Mouse (Mus musculus): ENCODE data around the gene Prpf8. TPM values are rescaled to one million over a fixed set of nuclear protein-coding genes. Genes with fewer than 3 reads are reported as not detected.

Prpf8 gene
- polyA plus RNA-seq, 1 experiment, result 142 TPM

- no peak overlapping the region for H3K27ac ChIP-seq (ENCODE audit: control insufficient read depth, insufficient read depth, low read length)
- no peaks in the 10 kb centered on the region for H3K36me3 ChIP-seq (ENCODE audit: control insufficient read depth, insufficient read depth, low read length)
- no peak overlapping the region for H3K4me3 ChIP-seq (ENCODE audit: control insufficient read depth, insufficient read depth, low read length)
- no peak for DNase-seq
- 90% methylated on average over 15 of the region's 15 CpGs for WGBS
- TF ChIP-seq POLR2A (IDR thresholded peaks at IDR 0.05; ENCODE audit: control insufficient read depth, extremely low read depth, insufficient read depth, low read length, poor library complexity) (no peak), CTCF (IDR thresholded peaks at IDR 0.05; ENCODE audit: borderline replicate concordance, control insufficient read depth, extremely low read depth, insufficient read depth, low read length, poor library complexity) (no peak)
- no peaks in the 10 kb centered on the region for H3K27me3 ChIP-seq (ENCODE audit: control insufficient read depth, insufficient read depth, low read length)
- 0 out of 2 replicates have a peak, but pooled peaks cover 3% of the 10 kb centered on the region for H3K4me1 ChIP-seq (replicated peaks; ENCODE audit: control insufficient read depth, insufficient read depth, low read length)
Measured at GRCm38 (mm10) chr11:75519834-75520633, 33.4 kb downstream of the Prpf8 start.

GRCm38 (mm10) chr11:75521609-75522008, 35.0 kb downstream of the Prpf8 start:
- WGBS, result 97% methylated on average over 4 of the region's 4 CpGs
- Histone ChIP-seq H3K27ac (ENCODE audit: control insufficient read depth, insufficient read depth, low read length) (no peak overlapping the region), H3K4me1 (replicated peaks; ENCODE audit: control insufficient read depth, insufficient read depth, low read length) (0 out of 2 replicates have a peak, but pooled peaks cover 3% of the 10 kb centered on the region), H3K36me3 (ENCODE audit: control insufficient read depth, insufficient read depth, low read length) (no peaks in the 10 kb centered on the region), H3K27me3 (ENCODE audit: control insufficient read depth, insufficient read depth, low read length) (no peaks in the 10 kb centered on the region), H3K4me3 (ENCODE audit: control insufficient read depth, insufficient read depth, low read length) (no peak overlapping the region)
- no peak for TF ChIP-seq POLR2A (IDR thresholded peaks at IDR 0.05; ENCODE audit: control insufficient read depth, extremely low read depth, insufficient read depth, low read length, poor library complexity)
- TF ChIP-seq CTCF (IDR thresholded peaks at IDR 0.05; ENCODE audit: borderline replicate concordance, control insufficient read depth, extremely low read depth, insufficient read depth, low read length, poor library complexity), result no peak
- no peak for DNase-seq

GRCm38 (mm10) chr11:75522793-75523192, 36.2 kb downstream of the Prpf8 start:
- no peak for TF ChIP-seq CTCF (IDR thresholded peaks at IDR 0.05; ENCODE audit: borderline replicate concordance, control insufficient read depth, extremely low read depth, insufficient read depth, low read length, poor library complexity)
- no peak for TF ChIP-seq POLR2A (IDR thresholded peaks at IDR 0.05; ENCODE audit: control insufficient read depth, extremely low read depth, insufficient read depth, low read length, poor library complexity)
- DNase-seq, result no peak
- Histone ChIP-seq H3K4me3 (ENCODE audit: control insufficient read depth, insufficient read depth, low read length) (no peak overlapping the region), H3K27ac (ENCODE audit: control insufficient read depth, insufficient read depth, low read length) (no peak overlapping the region), H3K4me1 (replicated peaks; ENCODE audit: control insufficient read depth, insufficient read depth, low read length) (no peaks in the 10 kb centered on the region), H3K36me3 (ENCODE audit: control insufficient read depth, insufficient read depth, low read length) (no peaks in the 10 kb centered on the region), H3K27me3 (ENCODE audit: control insufficient read depth, insufficient read depth, low read length) (no peaks in the 10 kb centered on the region)
- 99% methylated on average over 2 of the region's 2 CpGs for WGBS

- TF ChIP-seq POLR2A (IDR thresholded peaks at IDR 0.05; ENCODE audit: control insufficient read depth, extremely low read depth, insufficient read depth, low read length, poor library complexity) (no peak), CTCF (IDR thresholded peaks at IDR 0.05; ENCODE audit: borderline replicate concordance, control insufficient read depth, extremely low read depth, insufficient read depth, low read length, poor library complexity) (no peak)
- Histone ChIP-seq H3K27ac (ENCODE audit: control insufficient read depth, insufficient read depth, low read length) (no peak overlapping the region), H3K27me3 (ENCODE audit: control insufficient read depth, insufficient read depth, low read length) (no peaks in the 10 kb centered on the region), H3K36me3 (ENCODE audit: control insufficient read depth, insufficient read depth, low read length) (no peaks in the 10 kb centered on the region), H3K4me1 (replicated peaks; ENCODE audit: control insufficient read depth, insufficient read depth, low read length) (no peaks in the 10 kb centered on the region), H3K4me3 (ENCODE audit: control insufficient read depth, insufficient read depth, low read length) (no peak overlapping the region)
- no peak for DNase-seq
- WGBS, result 94% methylated on average over 15 of the region's 15 CpGs
Measured at GRCm38 (mm10) chr11:75525531-75526125, 39.0 kb downstream of the Prpf8 start.

GRCm38 (mm10) chr11:75526943-75527342, 40.3 kb downstream of the Prpf8 start:
- Histone ChIP-seq H3K27me3 (ENCODE audit: control insufficient read depth, insufficient read depth, low read length) (no peaks in the 10 kb centered on the region), H3K27ac (ENCODE audit: control insufficient read depth, insufficient read depth, low read length) (no peak overlapping the region), H3K4me1 (replicated peaks; ENCODE audit: control insufficient read depth, insufficient read depth, low read length) (no peaks in the 10 kb centered on the region), H3K4me3 (ENCODE audit: control insufficient read depth, insufficient read depth, low read length) (no peak overlapping the region), H3K36me3 (ENCODE audit: control insufficient read depth, insufficient read depth, low read length) (no peaks in the 10 kb centered on the region)
- WGBS, result 94% methylated on average over 6 of the region's 6 CpGs
- TF ChIP-seq POLR2A (IDR thresholded peaks at IDR 0.05; ENCODE audit: control insufficient read depth, extremely low read depth, insufficient read depth, low read length, poor library complexity), result no peak
- no peak for TF ChIP-seq CTCF (IDR thresholded peaks at IDR 0.05; ENCODE audit: borderline replicate concordance, control insufficient read depth, extremely low read depth, insufficient read depth, low read length, poor library complexity)
- DNase-seq, result no peak

GRCm38 (mm10) chr11:75529771-75530170, 43.2 kb downstream of the Prpf8 start:
- DNase-seq, result no peak
- H3K27me3 ChIP-seq (ENCODE audit: control insufficient read depth, insufficient read depth, low read length), result no peaks in the 10 kb centered on the region
- no peaks in the 10 kb centered on the region for H3K36me3 ChIP-seq (ENCODE audit: control insufficient read depth, insufficient read depth, low read length)
- WGBS, result 94% methylated on average over 4 of the region's 4 CpGs
- H3K4me3 ChIP-seq (ENCODE audit: control insufficient read depth, insufficient read depth, low read length), result no peak overlapping the region
- no peak overlapping the region for H3K27ac ChIP-seq (ENCODE audit: control insufficient read depth, insufficient read depth, low read length)
- no peak for TF ChIP-seq POLR2A (IDR thresholded peaks at IDR 0.05; ENCODE audit: control insufficient read depth, extremely low read depth, insufficient read depth, low read length, poor library complexity)
- TF ChIP-seq CTCF (IDR thresholded peaks at IDR 0.05; ENCODE audit: borderline replicate concordance, control insufficient read depth, extremely low read depth, insufficient read depth, low read length, poor library complexity), result no peak
- peaks cover 3% of the 10 kb centered on the region for H3K4me1 ChIP-seq (replicated peaks; ENCODE audit: control insufficient read depth, insufficient read depth, low read length)

Measured in thymus, adult 2 months (tissue).